Mouse (Mus musculus) gastrocnemius, adult 2 months (tissue): Measurements from ENCODE around the gene Stoml2. TPM values are rescaled to one million over a fixed set of nuclear protein-coding genes. Genes with fewer than 3 reads are reported as not detected.

Source experiments
- DNase-seq: peaks from one replicate; pipeline ENCODE4 v3.0.0; 2022
- H3K27ac ChIP-seq: fragments of 200-600 bp; 2 replicates; pipeline ENCODE4 v1.8.1; 2022; ENCODE audit warnings: mild to moderate bottlenecking
- H3K4me3 ChIP-seq: fragments of 200-600 bp; 2 replicates; pipeline ENCODE4 v1.8.1; 2022; ENCODE audit warnings: mild to moderate bottlenecking, moderate library complexity
- CTCF ChIP-seq: fragments of 200-600 bp; IDR thresholded peaks from 2 replicates; pipeline ENCODE4 v1.8.1; 2022; ENCODE audit warnings: antibody characterized with exemption, mild to moderate bottlenecking, moderate library complexity
- intact Hi-C: fragments of 180-260 bp; cut with DNase I; formaldehyde crosslinking; loops from one replicate; pipeline ENCODE4 v1.15.1; 2025
- long read RNA-seq, 2 experiments: library from polyadenylated mRNA; stranded (forward); transcript quantifications; one replicate each; pipeline ENCODE4 v2.0.0; 2021
- total RNA-seq, 2 experiments: library from RNA; stranded (reverse); gene quantifications; 2 replicates each; pipeline ENCODE4 v1.2.3; 2021

The Stoml2 gene
- 100 to 1,000 TPM in 1 of 2 experiments, 10 to 100 TPM in 1; 87.5 to 108 TPM for total RNA-seq
- long read RNA-seq, experiment 1, transcript Stoml2-201 (10 exons, 1,874 nt): major isoform, 142 of 149 reads
- long read RNA-seq, experiment 1, partial matches to known transcripts: 6 of 149 reads
- long read RNA-seq, experiment 1, other reads (novel, unspliced or antisense): 0 of 149 reads
- long read RNA-seq, experiment 2, transcript Stoml2-201 (10 exons, 1,874 nt): major isoform, 146 of 160 reads
- long read RNA-seq, experiment 2, partial matches to known transcripts: 5 of 160 reads
- long read RNA-seq, experiment 2, other reads (novel, unspliced or antisense): 9 of 160 reads

DNA sequence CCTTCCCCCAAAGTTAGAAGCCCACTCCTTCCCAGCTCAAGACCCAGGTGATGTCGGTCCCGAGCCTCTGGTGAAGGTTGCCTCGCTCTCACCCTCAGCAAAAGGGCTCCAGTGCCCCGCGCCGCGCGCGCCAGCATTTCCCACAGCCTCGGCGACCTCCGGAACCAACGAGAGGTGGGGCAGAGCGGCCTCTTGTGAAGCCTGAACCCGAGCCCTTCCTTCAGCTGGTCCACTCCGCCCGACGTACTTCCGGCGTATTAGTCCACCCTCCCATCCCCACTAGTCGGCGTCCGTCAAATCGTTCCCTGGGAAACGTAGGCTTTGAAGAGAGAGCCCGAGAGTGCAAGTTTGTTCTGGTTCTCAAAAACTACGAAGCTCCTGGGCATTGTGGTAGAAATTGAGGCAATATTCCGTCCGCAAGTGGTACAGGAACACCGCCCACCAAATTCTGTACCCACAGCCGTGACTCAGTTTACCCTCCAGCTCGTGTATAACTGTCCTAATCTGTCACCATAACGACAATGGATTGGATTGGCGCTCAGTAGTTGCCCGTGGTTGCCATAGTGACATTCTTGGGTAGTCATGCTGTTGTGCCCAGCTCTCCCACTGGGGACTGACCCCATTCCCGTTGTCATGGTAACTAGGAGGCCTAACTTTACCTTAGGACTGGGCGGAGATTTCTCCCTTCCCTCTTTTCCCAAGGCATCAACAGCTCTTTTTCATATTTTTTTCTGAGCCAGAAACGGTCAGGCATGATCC lies at the start of gene Stoml2:
TSS of gene Stoml2 (minus strand) at position 474 of the 759 bp plus-strand sequence.
- H3K4me3 ChIP-seq: peak within 1 kb of the TSS; percentile 86
- peak within 1 kb of the TSS; percentile 90 for H3K27ac ChIP-seq
- intact Hi-C loops: loop anchor here (10.0 kb wide), 1 partner anchor 523 kb away; no protein-coding TSS in a partner anchor
- peak; percentile 33 for TF ChIP-seq CTCF
- peak; percentile 94 for DNase-seq

DNA sequence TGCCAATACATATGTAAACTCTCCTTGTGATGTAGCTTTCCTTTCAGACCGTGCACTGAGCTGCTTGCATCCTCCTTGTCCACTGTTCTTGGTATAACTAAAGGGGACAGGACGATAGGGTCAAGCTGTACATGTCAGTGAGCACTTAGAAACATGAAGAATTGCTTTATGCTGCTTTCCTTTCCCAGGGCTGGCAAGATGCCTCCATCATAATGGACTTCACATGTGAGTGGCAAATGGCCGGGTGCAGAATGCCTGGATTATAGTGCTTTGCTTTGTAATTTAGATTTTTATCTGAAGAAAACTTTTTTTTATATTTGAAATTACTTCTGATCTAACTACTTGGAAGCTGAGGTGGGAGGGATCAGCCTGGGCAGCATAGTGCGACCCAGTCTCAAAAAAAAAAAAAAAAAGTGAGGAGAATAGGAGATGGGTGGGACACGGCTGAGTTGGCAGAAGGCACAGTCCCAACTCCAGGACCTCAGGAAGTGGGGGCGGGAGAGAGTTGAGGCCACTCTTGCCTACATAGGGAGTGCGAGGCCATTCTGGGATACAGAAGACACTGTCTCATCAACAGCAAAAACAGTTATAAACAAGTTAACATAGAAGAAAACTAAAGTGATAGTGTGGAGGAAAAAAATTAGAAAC lies 46.7 kb upstream of the Stoml2 start:
- DNase-seq: peak; percentile 20

DNA sequence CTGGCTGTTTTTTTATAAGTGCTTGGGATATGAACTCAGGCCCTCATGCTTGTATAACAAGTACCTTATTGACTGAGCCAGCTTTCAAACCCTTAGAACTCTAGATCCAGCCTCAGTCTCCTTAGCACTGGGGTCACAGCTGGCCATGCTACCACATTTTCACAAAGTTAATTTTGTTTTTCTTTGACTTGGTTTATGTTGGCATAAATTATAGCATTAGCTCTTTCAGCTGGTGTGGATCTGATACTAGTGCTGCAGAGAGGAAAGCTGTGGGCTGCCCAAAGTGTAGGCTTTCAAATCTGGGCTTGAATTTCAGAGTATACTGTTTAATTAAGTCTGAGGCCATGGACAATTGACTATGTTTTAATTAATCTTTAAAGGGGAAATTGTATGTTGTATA lies 43.4 kb upstream of the Stoml2 start:
- TF ChIP-seq CTCF: no peak
- Histone ChIP-seq H3K4me3 (no peak overlapping the region), H3K27ac (no peak overlapping the region)
- DNase-seq: no peak
- intact Hi-C loops: no loop called here

More for the DNA sequence above, 46.7 kb upstream of the Stoml2 start:
- no peak for TF ChIP-seq CTCF
- Histone ChIP-seq H3K27ac (no peak overlapping the region), H3K4me3 (no peak overlapping the region)
- intact Hi-C loops: no loop called here

DNA sequence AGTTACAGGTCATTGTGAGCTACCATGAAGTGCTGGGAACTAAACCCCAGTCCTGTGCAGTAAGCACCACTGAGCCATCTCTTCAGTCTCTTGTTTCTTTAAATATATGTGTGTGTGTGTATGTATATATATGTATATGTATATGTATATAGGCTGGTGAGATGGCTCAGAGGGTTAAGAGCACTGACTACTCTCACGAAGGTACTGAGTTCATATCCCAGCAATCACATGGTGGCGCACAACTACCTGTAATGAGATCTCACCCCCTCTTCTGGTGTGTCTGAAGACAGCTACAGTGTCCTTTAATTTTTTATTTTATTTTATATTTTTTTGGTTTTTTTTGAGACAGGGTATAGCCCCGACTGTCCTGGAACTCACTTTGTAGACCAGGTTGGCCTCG lies 34.0 kb upstream of the Stoml2 start:
- DNase-seq: no peak
- no peak overlapping the region for H3K27ac ChIP-seq
- no peak for TF ChIP-seq CTCF

DNA sequence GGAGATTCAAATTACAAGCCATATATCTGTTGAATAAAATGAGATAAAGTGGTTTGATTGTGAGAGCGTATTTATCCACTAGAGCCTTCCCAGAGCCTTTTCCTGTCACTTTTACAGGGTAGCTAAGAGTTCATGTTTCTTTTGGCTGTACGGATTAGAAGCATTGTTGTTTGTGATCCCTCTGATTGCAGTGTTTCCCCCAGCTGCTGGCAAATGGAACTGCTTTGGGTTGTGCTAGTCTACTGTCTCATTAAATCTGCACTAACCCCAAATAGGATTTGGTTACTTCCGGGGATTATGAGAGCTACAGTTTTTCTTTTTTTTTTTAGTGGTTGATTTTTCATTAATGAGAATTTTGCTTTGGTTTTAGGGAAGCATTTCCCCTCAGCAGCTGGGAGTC lies 28.8 kb upstream of the Stoml2 start:
- H3K4me3 ChIP-seq: peak overlapping the region; percentile 82
- no peak for DNase-seq
- intact Hi-C loops: no loop called here
- peak; percentile 7; the same call in 1 of the 2 replicates for TF ChIP-seq CTCF
- H3K27ac ChIP-seq: no peak overlapping the region

More for the DNA sequence above, 34.0 kb upstream of the Stoml2 start:
- H3K4me3 ChIP-seq: no peak overlapping the region
- intact Hi-C loops: no loop called here

DNA sequence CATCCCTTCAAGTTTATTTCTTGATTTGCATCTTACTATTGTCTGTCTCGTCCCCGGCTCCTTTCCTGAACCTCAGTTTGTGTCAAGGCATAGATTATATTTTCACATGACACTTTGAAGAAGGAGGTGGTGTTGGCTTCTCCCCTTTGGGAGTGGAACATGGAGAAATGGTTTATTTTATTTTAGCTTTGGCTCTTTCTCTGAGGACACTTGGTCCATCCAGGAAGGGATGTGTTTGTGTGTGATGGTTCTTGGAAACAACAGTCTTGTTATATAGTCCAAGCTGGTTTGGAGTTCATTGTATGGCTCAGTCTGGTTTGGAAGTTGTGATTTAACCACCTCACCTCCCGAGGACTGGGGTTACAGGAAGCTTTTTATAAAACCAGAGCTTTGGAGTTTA lies 28.2 kb upstream of the Stoml2 start:
- Histone ChIP-seq H3K4me3 (peak overlapping the region; percentile 82), H3K27ac (peak overlapping the region; percentile 85; the same call in 1 of the 2 replicates)
- intact Hi-C loops: no loop called here
- DNase-seq: no peak
- no peak for TF ChIP-seq CTCF

DNA sequence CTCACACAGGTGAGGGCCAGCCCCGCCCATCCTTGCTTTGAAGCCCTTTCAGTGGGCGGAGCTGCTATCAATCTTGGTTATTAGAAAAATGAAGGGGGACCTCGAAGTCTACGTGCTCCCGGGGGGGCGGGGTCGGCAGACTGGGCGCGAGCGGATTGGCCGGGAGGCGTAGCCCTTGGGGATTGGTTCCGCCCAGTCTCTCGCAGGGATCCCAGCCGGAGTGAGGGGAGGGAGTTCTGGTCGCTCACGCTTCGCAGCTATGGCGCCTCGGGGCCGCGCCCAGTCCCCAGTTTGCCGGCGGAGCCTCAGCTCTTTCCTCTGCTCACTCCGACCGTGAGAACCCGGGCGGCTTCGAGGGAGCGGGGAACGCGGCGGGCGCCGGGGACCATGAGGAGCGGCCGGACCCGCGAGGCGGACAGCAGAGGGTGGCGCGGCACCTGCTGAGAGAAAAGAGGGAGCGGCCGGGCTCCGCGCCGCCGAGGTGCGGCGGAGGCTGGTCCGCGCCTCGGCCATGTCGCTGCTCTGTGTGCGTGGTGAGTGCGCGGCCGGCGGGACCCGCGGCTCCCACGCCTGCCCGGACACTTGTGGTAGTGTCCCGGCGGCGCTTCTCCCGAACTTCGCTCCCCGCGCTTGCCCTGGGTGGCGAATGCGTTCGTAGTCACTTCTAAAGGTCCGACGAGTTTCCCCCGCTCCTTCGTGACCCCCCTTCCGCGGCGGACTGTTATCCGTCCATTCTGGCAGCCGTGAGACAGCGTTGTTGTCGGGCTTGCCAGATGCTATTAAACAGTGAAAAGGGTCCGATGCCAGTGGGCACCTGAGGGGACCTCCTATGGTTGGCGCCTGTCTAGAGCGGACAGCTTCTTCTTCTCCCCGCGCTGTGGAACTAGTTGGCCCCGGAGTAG lies 27.5 kb upstream of the Stoml2 start, which contains the start of gene Unc13b:
TSS of gene Unc13b (plus strand) at position 201 of the 902 bp plus-strand sequence.
- Histone ChIP-seq H3K27ac (peak within 1 kb of the TSS; percentile 85), H3K4me3 (peak within 1 kb of the TSS; percentile 82)
- TF ChIP-seq CTCF: no peak
- intact Hi-C loops: no loop called here
- DNase-seq: peak; percentile 91

DNA sequence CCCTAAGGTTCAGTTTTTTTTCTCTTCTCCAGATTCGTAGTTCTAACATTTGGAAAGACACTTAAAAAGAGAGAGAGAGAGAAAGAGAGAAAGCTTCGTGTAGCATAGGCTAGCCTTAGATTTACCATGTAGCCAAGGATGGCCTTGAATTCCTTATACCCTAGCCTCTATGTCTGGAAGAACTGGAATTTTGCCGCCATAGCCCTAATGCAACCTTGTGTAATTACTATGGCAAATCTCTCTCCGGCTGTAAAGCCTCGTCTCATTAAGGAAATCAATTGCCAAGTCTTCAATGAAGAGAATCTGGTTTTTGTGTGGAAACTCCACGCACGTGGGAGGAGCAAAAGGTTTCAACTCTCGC lies 26.9 kb upstream of the Stoml2 start:
- Histone ChIP-seq H3K4me3 (peak overlapping the region; percentile 82), H3K27ac (no peak overlapping the region)
- TF ChIP-seq CTCF: no peak
- intact Hi-C loops: no loop called here
- DNase-seq: no peak

DNA sequence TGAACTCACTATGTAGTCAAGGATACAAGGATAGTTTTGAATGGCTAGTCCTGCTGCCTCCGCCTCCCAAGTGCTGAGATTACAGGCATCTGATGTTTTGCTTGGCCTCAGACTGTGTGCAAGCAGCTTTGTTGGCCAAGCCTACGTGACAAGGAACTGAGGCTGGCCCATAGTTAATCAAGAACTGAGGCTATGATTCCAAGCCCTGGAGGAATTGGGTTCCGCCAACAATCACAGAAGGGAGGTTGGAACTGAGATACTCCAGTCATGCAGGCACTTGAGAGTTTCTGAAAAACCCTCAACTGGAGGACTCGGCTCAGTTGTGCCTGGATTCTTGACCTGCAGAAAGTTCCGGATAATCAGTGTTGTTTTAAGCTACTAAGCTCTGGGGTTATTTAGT lies 26.1 kb upstream of the Stoml2 start:
- intact Hi-C loops: no loop called here
- DNase-seq: no peak
- no peak overlapping the region for H3K27ac ChIP-seq
- TF ChIP-seq CTCF: no peak
- H3K4me3 ChIP-seq: no peak overlapping the region

DNA sequence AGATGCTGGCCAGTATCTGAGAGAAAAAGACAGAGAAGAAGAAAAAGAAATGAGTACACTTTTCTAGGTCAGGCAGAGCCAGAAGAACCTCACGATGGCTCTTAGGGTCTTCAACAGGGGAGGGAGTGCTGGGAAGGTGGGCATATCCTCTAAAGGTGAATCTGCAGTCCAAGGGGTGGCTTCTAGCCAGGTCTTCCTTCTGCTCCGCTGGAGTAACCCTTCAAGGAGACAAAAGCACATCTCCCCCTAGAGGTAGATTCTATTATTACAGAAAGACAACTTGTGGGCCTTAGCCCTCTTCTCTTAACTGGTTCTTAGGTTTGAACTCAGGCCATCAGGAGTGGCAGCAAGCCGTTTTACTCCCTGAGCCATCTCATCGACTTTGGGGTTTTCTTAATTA lies 21.1 kb upstream of the Stoml2 start:
- intact Hi-C loops: no loop called here
- no peak overlapping the region for H3K4me3 ChIP-seq
- peak; percentile 59 for DNase-seq
- H3K27ac ChIP-seq: 0 out of 2 replicates have a peak overlapping the region, but pooled peaks have one; percentile 1
- peak; percentile 80 for TF ChIP-seq CTCF

DNA sequence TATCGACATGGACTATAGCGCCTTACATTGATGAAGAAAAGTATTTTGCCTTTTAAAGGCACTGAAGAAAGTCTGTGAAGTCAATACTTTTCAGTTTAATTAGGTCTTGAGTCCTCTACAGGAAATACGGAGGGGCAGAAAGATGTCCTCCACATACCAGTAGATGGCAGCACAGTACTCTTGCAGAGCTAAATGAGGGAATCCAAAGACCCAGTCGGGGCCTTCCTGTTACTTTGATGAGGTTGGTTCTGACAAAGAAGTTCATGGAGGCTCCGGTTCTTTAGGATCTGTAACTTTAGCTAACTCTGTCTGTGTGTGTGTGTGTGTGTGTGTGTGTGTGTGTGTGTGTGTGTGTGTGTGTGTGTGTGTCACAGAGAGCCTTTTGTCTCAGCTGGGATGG lies 15.7 kb upstream of the Stoml2 start:
- peak overlapping the region; percentile 86 for H3K27ac ChIP-seq
- DNase-seq: peak; percentile 71
- TF ChIP-seq CTCF: peak; percentile 95
- intact Hi-C loops: loop anchor here (2.0 to 10.0 kb wide), 4 partner anchors 66 to 448 kb away; partner anchors contain the start of genes Arhgef39 and Ccdc107
- peak overlapping the region; percentile 56 for H3K4me3 ChIP-seq

DNA sequence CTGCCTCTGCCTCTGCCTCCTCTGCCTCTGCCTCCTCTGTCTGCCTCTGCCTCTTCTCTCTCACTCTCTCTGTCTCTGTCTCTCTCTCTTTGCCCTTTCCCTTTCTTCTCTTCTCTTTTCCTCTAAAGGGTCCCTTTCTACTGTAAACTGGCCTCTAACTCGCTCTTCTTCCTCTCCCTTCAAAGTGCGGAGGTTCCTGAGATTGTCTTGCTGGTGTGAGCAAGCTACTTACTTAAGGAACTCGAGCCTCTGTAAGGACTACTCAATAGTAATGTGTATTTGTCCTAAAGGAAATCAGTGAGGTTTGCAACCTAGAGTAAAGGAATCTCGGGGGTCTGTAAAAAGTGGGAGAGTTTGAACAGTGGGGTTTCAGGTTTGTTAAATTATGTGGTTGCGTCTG lies 15.1 kb upstream of the Stoml2 start:
- no peak for DNase-seq
- peak overlapping the region; percentile 86 for H3K27ac ChIP-seq
- TF ChIP-seq CTCF: no peak
- H3K4me3 ChIP-seq: peak overlapping the region; percentile 56
- intact Hi-C loops: loop anchor here (2.0 to 10.0 kb wide), 4 partner anchors 66 to 448 kb away; partner anchors contain the start of genes Arhgef39 and Ccdc107
